Mouse (Mus musculus) cortical plate, adult 2 months (tissue): ENCODE measurements at regions not wholly inside any gene's neighbourhood (a gene's known extent, or its start where the extent isn't known, plus 50 kb on each side); places are given as distances from the start of the nearest gene placed in this dataset.

Experiments
- CTCF ChIP-seq: fragments of 200-500 bp; IDR thresholded peaks from 2 replicates; pipeline ENCODE4 v1.5.1; 2011; ENCODE audit warnings: mild to moderate bottlenecking, control low read depth, low read length; ENCODE audit not compliant: insufficient read depth; ENCODE audit errors: extremely low read depth
- POLR2A ChIP-seq: fragments of 200-500 bp; IDR thresholded peaks from 2 replicates; pipeline ENCODE4 v1.6.1; 2011; ENCODE audit warnings: mild to moderate bottlenecking, low read length, control low read depth; ENCODE audit not compliant: insufficient read depth; ENCODE audit errors: extremely low read depth

DNA sequence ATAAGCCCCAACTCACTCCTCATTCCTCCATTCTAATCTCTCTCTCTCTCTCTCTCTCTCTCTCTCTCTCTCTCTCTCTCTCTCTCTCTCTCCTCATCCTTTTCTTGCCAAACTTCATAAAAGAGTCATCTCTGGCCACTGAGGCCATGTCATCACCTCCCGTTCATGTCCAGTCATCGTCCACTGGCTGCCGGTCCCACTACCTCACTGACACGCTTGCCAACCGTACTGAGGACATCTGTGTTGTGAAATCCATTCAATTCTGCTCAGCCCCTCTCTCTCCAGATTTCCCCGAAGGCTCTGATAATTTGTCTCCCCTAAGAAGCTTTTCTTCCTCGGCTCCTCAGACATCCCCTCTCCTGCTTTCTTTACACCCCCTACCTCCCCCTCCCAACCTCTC, 94.7 kb downstream of the Axin2 start:
- no peak for TF ChIP-seq POLR2A
- TF ChIP-seq CTCF: no peak
